Mouse (Mus musculus): ENCODE data around the gene Ccdc188. TPM values are rescaled to one million over a fixed set of nuclear protein-coding genes. Genes with fewer than 3 reads are reported as not detected.

The Ccdc188 gene
- polyA plus RNA-seq, 1 experiment from 2014 or later, result not detected

DNA sequence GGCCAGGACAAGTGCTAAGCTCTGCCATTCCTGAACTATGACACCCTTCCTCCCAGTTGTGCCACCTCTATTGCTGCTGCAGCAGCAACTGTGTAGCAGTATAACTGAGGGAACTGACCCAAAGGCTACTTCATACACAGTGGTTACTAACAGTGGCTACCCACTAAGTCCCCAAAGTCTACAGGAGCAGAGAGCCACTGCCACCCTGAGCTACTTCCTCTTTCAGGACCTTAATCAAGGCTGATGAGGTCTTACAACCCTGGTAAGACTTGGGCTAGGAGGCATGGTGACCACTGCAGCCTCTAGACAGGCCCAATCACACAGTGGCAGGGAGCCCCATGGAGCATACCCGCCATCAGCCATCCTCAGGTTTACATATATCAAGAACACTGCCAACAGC, 15.6 kb upstream of the Ccdc188 start:
- Histone ChIP-seq H3K4me1 (peaks cover 5% of the 10 kb centered on the region; the same call in 1 of the 2 replicates), H3K4me2 (no peak overlapping the region), H3K9me3 (no peaks in the 10 kb centered on the region), H3K27me3 (replicated peaks) (peaks cover 22% of the 10 kb centered on the region), H3K27ac (replicated peaks) (no peak overlapping the region), H3K4me3 (no peak overlapping the region), H3K36me3 (no peaks in the 10 kb centered on the region), H3K9ac (no peak overlapping the region)
- 83% methylated on average over 1 of the region's 1 CpGs for WGBS
- ATAC-seq (ENCODE audit: extremely low read depth, insufficient number of reproducible peaks, low FRiP score, low TSS enrichment), result no peak

DNA sequence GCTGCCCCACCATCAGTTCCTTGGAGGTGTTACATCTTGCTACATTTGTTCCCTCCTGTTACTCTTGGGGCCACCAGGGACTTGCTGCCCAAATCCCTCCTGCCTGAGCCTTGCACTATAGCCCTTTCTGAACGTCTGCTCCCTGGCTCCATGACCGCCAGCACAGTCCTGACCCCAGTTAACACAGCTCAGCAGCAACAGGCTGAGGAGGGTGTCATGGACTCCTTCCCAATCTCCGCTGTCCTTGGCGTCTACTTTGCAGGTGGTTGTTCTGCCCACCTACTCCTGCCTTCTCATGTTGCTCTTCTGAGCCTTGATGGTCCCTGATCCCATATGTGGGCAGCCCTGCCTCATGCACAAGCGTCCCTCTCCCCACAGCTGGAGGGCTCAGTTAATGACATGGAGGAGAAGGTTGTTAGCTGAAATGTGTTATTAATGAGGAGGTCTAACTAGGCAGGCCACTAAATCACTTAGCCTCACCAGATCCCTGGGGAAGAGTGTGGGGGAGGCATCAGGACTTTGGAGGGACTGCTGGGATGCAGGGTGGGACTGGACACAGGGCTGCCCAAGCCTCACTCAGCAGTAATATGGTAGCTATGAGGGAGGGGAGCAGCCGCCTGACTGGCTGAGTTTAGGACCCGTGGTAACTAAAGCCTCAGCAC, 14.1 kb upstream of the Ccdc188 start:
- WGBS, result 69% methylated on average over 7 of the region's 7 CpGs
- Histone ChIP-seq H3K27ac (replicated peaks) (no peak overlapping the region), H3K4me3 (no peak overlapping the region), H3K36me3 (no peaks in the 10 kb centered on the region), H3K4me1 (peaks cover 5% of the 10 kb centered on the region; the same call in 1 of the 2 replicates), H3K9ac (no peak overlapping the region), H3K9me3 (no peaks in the 10 kb centered on the region), H3K4me2 (no peak overlapping the region), H3K27me3 (replicated peaks) (peaks cover 13% of the 10 kb centered on the region)
- no peak for ATAC-seq (ENCODE audit: extremely low read depth, insufficient number of reproducible peaks, low FRiP score, low TSS enrichment)

DNA sequence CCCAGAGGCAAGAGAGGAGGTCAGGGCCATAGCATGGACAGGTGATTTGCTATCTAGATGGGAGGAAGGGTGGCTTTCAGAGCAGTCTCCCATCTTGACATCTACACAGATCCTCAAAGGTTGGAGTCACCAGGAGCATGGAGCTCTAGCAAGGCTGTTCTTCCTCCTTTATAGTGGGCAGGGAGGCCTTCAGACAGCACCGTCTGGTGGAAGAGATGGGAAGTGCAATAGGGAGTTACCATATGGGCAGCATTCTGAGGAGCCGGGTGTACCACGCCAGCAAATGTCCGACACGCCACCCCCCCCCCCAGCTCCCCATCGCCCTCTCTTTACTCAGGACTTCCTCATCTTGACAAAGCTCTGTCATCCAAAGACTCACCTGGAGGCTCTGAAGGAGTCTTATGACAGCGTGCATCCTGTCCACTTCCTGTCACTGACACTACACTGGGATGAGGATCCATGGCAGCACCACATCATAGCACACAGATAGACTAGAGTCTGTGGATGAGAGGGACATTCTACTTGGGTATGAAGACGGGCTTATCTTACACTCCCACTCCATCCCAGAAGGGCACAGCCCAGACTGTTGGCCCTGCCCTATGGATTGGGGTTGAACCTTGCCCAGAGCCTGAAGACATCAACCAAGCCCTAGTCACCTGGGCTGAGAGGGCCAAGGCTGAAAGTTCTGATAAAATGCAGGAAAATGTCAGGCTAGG, 6.8 kb upstream of the Ccdc188 start:
- no peak for ATAC-seq (ENCODE audit: extremely low read depth, insufficient number of reproducible peaks, low FRiP score, low TSS enrichment)
- Histone ChIP-seq H3K27me3 (replicated peaks) (peaks cover 37% of the 10 kb centered on the region), H3K9me3 (no peaks in the 10 kb centered on the region), H3K4me2 (no peak overlapping the region), H3K4me1 (peaks cover 29% of the 10 kb centered on the region), H3K9ac (0 out of 2 replicates have a peak overlapping the region, but pooled peaks have one; percentile 6), H3K36me3 (no peaks in the 10 kb centered on the region), H3K4me3 (no peak overlapping the region), H3K27ac (replicated peaks) (no peak overlapping the region)
- 17% methylated on average over 8 of the region's 8 CpGs for WGBS

DNA sequence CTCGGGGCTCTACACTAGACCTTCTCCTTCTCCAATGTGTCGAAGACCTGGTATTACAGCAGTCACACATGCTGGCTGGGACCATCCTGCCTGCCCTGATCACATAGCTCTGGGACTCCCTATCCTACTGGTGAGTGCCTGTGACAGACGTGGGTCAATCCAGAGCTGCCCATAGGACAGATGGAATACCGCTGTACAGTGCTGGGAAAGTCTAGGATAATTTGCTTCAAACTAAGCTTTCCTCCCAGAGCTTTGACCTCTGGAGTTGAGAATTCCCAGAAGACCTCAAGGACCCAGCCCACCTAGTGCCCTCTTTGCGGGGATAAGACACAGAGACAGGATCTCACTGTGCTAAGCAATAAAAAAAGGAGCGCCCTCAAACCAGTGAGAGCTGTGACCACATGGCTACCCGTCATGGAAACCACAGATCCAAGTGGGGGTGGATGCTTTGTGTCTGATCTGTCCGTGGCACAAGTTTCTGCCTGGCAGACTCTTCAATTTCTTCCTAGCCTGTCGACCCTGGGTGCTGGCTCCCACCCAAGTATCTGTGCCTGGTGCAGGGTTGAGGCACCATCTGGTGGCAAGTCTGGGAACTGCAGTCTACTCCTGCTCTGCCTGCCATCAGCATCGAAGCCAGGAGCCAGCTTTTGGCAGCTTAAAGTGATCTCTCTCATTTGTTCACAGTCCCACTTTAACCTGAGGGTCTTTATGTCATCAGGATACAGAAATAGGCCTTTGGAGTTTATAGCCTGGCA, 6.1 kb upstream of the Ccdc188 start:
- 43% methylated on average over 10 of the region's 10 CpGs for WGBS
- H3K27me3 ChIP-seq (replicated peaks), result peaks cover 34% of the 10 kb centered on the region
- peaks cover 29% of the 10 kb centered on the region for H3K4me1 ChIP-seq
- no peak for ATAC-seq (ENCODE audit: extremely low read depth, insufficient number of reproducible peaks, low FRiP score, low TSS enrichment)
- H3K9ac ChIP-seq, result 0 out of 2 replicates have a peak overlapping the region, but pooled peaks have one; percentile 6
- H3K36me3 ChIP-seq, result no peaks in the 10 kb centered on the region
- no peak overlapping the region for H3K4me2 ChIP-seq
- H3K27ac ChIP-seq (replicated peaks), result no peak overlapping the region
- no peaks in the 10 kb centered on the region for H3K9me3 ChIP-seq
- H3K4me3 ChIP-seq, result no peak overlapping the region

DNA sequence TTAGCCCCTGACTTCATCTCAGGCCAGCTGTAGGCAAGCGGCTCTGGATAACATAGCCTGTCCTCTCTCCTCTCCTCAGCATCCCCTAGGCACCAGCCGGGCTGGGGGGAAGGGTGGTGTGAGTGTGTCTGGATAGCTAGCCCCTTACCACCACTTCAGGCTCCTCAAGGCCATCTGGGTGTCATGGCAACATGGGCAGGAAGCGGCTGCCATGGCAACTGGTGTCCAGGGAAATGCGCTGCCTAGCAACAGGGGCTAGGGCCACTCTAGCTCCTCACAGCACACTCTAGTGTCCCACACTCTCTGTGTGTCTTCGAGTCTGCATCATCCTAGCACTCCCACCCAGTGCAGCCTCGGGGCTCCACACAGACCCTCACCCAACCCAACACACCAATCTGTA, 4.0 kb upstream of the Ccdc188 start:
- H3K27ac ChIP-seq (replicated peaks), result no peak overlapping the region
- no peak overlapping the region for H3K4me3 ChIP-seq
- H3K36me3 ChIP-seq, result no peaks in the 10 kb centered on the region
- H3K9me3 ChIP-seq, result no peaks in the 10 kb centered on the region
- peaks cover 33% of the 10 kb centered on the region for H3K4me1 ChIP-seq
- no peak overlapping the region for H3K4me2 ChIP-seq
- H3K27me3 ChIP-seq (replicated peaks), result peaks cover 28% of the 10 kb centered on the region
- 53% methylated on average over 6 of the region's 6 CpGs for WGBS
- H3K9ac ChIP-seq, result no peak overlapping the region
- no peak for ATAC-seq (ENCODE audit: extremely low read depth, insufficient number of reproducible peaks, low FRiP score, low TSS enrichment)

DNA sequence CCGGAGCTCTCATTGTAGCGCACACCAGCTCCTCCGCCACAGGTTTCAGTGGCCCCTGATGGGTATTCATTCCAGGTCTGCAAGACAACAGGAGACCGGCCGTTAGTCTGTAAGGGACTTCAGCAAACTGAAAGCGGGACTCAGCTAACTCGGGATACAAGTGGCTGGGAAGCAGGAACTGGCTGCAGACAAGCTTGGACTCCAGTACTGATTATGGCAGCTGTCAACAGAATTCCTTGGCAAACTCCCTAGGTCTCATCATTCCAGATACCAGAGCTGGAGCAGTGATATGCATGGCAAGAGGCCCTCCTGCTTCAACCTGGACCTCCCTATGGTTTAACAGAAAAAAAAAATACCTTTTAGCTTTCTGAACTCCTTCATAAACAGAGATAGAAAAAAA, 2.8 kb upstream of the Ccdc188 start:
- Histone ChIP-seq H3K4me3 (no peak overlapping the region), H3K27ac (replicated peaks) (peak overlapping the region; percentile 61), H3K4me1 (peaks cover 35% of the 10 kb centered on the region), H3K27me3 (replicated peaks) (peaks cover 18% of the 10 kb centered on the region), H3K9ac (peak overlapping the region; percentile 42), H3K9me3 (no peaks in the 10 kb centered on the region), H3K4me2 (peak overlapping the region; percentile 16; the same call in 1 of the 2 replicates), H3K36me3 (no peaks in the 10 kb centered on the region)
- WGBS, result 44% methylated on average over 7 of the region's 7 CpGs
- ATAC-seq (ENCODE audit: extremely low read depth, insufficient number of reproducible peaks, low FRiP score, low TSS enrichment), result no peak

DNA sequence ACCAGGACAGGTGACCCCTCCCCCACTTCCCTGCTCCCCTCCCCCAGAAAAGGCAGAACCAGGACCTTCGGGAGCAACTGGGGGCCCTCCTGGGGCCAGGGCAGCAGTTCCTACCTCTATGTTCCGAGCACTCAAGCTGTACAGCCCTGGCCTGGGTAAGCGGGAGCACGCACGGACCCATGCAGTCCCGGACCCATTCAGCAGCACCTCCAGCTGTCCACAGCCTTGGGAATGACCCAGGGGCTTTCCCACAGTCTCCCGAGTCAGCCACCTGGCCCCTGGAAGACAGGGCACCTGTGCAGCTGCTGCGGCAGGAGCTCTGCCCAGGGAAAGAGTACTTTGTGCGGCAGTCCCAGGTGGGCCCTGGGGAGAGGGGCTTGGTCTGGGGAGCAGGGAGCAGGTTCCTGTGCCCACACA, 909 bp downstream of the Ccdc188 start:
- no peak for ATAC-seq (ENCODE audit: extremely low read depth, insufficient number of reproducible peaks, low FRiP score, low TSS enrichment)
- peaks cover 37% of the 10 kb centered on the region for H3K4me1 ChIP-seq
- no peak overlapping the region for H3K27ac ChIP-seq (replicated peaks)
- H3K9ac ChIP-seq, result peak overlapping the region; percentile 15; the same call in 1 of the 2 replicates
- H3K36me3 ChIP-seq, result peaks cover 30% of the 10 kb centered on the region
- no peak overlapping the region for H3K4me3 ChIP-seq
- H3K27me3 ChIP-seq (replicated peaks), result 0 out of 2 replicates have a peak, but pooled peaks cover 3% of the 10 kb centered on the region
- no peaks in the 10 kb centered on the region for H3K9me3 ChIP-seq
- 60% methylated on average over 9 of the region's 9 CpGs for WGBS
- no peak overlapping the region for H3K4me2 ChIP-seq

DNA sequence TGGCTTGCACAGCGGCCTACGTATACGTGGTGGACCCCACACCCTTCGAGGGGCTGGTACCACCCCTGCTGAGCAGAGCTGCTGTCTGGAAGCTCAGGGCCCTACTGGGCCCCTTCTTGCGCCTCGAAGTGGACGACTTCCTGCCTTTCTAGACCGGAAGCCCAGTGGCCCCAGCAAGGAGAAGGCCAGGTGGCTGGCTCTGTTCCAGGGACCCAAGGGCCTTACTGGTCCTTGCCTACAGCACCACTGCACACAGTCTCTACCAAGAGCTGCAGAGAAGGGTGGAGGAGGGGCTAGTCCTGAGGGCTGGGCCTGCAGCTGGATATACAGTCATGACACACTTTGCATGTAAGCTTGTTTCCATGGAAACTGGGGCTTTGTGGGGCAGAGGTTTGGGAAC, 2.3 kb downstream of the Ccdc188 start:
- Histone ChIP-seq H3K4me1 (peaks cover 26% of the 10 kb centered on the region), H3K27ac (replicated peaks) (peak overlapping the region; percentile 3; the same call in 1 of the 2 replicates), H3K9me3 (no peaks in the 10 kb centered on the region), H3K36me3 (peaks cover 44% of the 10 kb centered on the region), H3K4me2 (no peak overlapping the region), H3K9ac (peak overlapping the region; percentile 58), H3K27me3 (replicated peaks) (no peaks in the 10 kb centered on the region), H3K4me3 (no peak overlapping the region)
- 45% methylated on average over 8 of the region's 8 CpGs for WGBS
- peak; percentile 4; the same call in 1 of the 2 replicates for ATAC-seq (ENCODE audit: extremely low read depth, insufficient number of reproducible peaks, low FRiP score, low TSS enrichment)

DNA sequence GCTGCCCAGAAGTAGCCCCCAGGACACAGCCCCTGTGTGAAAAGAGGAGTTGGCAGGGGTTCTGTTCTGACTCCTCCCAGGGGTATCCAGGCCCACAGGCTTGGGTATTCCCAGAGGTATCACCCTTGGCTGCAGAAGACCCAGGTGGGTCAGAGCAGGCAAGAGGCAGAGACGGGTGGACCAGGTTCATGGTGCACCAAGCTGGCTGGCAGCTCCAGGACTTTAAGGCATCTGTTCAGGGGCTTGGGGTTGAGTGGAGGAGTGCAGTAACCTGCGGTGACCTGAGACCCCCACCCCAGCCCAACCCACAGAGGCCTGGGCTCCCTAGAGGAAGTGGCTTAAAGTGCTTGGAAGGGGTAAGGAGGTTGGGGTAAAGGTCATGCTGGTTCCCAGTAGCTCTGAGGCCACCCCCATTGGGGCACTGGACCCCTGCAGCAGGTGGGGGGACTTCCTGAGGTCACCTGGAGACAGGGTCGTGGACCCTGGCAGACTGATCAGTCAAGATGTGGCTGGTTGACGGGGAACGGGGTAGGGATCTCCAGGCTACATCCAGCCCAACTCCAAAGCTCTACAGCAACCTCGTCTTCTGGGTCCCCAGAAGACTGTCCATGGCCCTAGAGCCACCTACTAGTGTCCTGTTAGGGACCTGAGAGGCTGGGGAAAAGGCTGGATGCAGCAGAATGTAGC, 3.3 kb downstream of the Ccdc188 start:
- H3K9ac ChIP-seq, result no peak overlapping the region
- no peaks in the 10 kb centered on the region for H3K27me3 ChIP-seq (replicated peaks)
- no peak for ATAC-seq (ENCODE audit: extremely low read depth, insufficient number of reproducible peaks, low FRiP score, low TSS enrichment)
- no peak overlapping the region for H3K4me2 ChIP-seq
- no peaks in the 10 kb centered on the region for H3K9me3 ChIP-seq
- H3K4me3 ChIP-seq, result no peak overlapping the region
- H3K27ac ChIP-seq (replicated peaks), result no peak overlapping the region
- WGBS, result 80% methylated on average over 6 of the region's 6 CpGs
- peaks cover 54% of the 10 kb centered on the region for H3K36me3 ChIP-seq
- peaks cover 20% of the 10 kb centered on the region for H3K4me1 ChIP-seq

DNA sequence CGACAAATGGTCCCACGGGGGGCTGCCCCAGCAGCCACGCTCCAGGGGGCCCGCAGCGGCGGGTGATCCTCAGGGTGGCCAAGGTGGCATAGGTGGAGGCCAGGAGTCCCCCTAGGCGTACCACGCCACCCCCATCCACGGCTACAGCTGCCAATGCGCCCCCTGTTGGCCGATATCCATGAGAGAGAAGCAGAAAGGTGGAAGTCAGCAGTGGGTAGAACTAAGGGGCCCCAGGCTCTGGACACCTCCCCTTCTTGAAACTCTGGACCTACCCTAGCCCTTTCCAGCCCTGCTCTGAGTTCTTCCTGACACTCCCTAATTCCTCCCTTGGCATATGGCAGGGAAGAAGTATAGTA, 3.8 kb downstream of the Ccdc188 start:
- no peak for ATAC-seq (ENCODE audit: extremely low read depth, insufficient number of reproducible peaks, low FRiP score, low TSS enrichment)
- Histone ChIP-seq H3K27me3 (replicated peaks) (no peaks in the 10 kb centered on the region), H3K27ac (replicated peaks) (no peak overlapping the region), H3K4me3 (no peak overlapping the region), H3K4me2 (no peak overlapping the region), H3K9me3 (no peaks in the 10 kb centered on the region), H3K36me3 (peaks cover 59% of the 10 kb centered on the region), H3K4me1 (peaks cover 22% of the 10 kb centered on the region), H3K9ac (no peak overlapping the region)
- 68% methylated on average over 11 of the region's 11 CpGs for WGBS

DNA sequence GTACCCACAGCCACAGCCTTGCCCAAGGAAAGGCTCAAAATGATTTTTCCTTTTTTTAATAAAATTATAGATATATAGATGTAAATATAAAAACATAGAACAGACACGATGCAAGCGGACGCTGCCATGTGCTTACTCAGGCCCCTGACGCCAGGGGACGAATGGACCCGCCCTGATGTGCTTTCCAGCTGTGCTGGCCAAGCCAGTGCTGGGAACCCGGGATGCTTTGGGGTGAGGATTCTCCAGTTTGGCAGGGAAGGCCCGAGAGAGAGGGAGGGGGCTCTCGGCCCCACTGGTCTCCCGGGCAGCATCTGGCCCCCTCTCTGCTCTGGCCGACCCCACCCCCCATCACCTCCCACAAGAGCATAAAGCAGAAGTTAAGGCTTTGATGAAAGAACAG, 4.5 kb downstream of the Ccdc188 start:
- peaks cover 66% of the 10 kb centered on the region for H3K36me3 ChIP-seq
- no peaks in the 10 kb centered on the region for H3K27me3 ChIP-seq (replicated peaks)
- no peak for ATAC-seq (ENCODE audit: extremely low read depth, insufficient number of reproducible peaks, low FRiP score, low TSS enrichment)
- no peaks in the 10 kb centered on the region for H3K9me3 ChIP-seq
- no peak overlapping the region for H3K4me2 ChIP-seq
- 90% methylated on average over 11 of the region's 11 CpGs for WGBS
- peaks cover 26% of the 10 kb centered on the region for H3K4me1 ChIP-seq
- H3K9ac ChIP-seq, result no peak overlapping the region
- H3K4me3 ChIP-seq, result no peak overlapping the region
- no peak overlapping the region for H3K27ac ChIP-seq (replicated peaks)
